Mouse (Mus musculus) urinary bladder, postnatal 4 days (tissue): ENCODE data around the gene Kcnk5.

Experiments used
- DNase-seq, 2 experiments: peaks; one replicate each; pipeline ENCODE4 v3.0.0; 2021 to 2022; ENCODE audit warnings: low spot score in 2 of 2

Kcnk5 gene

GRCm38 (mm10) chr14:20168054-20168453, 13.6 kb downstream of the Kcnk5 start:
- no peak for DNase-seq

GRCm38 (mm10) chr14:20165413-20165812, 16.2 kb downstream of the Kcnk5 start:
- DNase-seq = no peak

GRCm38 (mm10) chr14:20164438-20164837, 17.2 kb downstream of the Kcnk5 start:
- DNase-seq = no peak

- DNase-seq = no peak
Measured at GRCm38 (mm10) chr14:20162686-20163085, 18.9 kb downstream of the Kcnk5 start.

GRCm38 (mm10) chr14:20158727-20159681, 22.6 kb downstream of the Kcnk5 start:
- DNase-seq = no peak

- DNase-seq = no peak
Measured at GRCm38 (mm10) chr14:20157595-20157994, 24.0 kb downstream of the Kcnk5 start.

GRCm38 (mm10) chr14:20155718-20156117, 25.9 kb downstream of the Kcnk5 start:
- no peak for DNase-seq

GRCm38 (mm10) chr14:20154937-20155336, 26.7 kb downstream of the Kcnk5 start:
- no peak for DNase-seq

- DNase-seq = no peak
Measured at GRCm38 (mm10) chr14:20154245-20154644, 27.4 kb downstream of the Kcnk5 start.

GRCm38 (mm10) chr14:20149127-20150080, 32.2 kb downstream of the Kcnk5 start:
- DNase-seq = no peak

GRCm38 (mm10) chr14:20148514-20148913, 33.1 kb downstream of the Kcnk5 start:
- DNase-seq = no peak

- no peak for DNase-seq
Measured at GRCm38 (mm10) chr14:20147854-20148253, 33.8 kb downstream of the Kcnk5 start.

- no peak for DNase-seq
Measured at GRCm38 (mm10) chr14:20144093-20144492, 37.5 kb downstream of the Kcnk5 start.

- DNase-seq = no peak
Measured at GRCm38 (mm10) chr14:20138484-20139355, 42.9 kb downstream of the Kcnk5 start, which contains the start of gene Saysd1. Gene Saysd1 (minus strand): TSS chr14:20138534.

GRCm38 (mm10) chr14:20134965-20135671, 46.5 kb downstream of the Kcnk5 start:
- DNase-seq = no peak

GRCm38 (mm10) chr14:20128162-20128561, 53.4 kb downstream of the Kcnk5 start:
- no peak for DNase-seq

- no peak for DNase-seq
Measured at GRCm38 (mm10) chr14:20127406-20128087, 54.1 kb downstream of the Kcnk5 start.

- no peak for DNase-seq
Measured at GRCm38 (mm10) chr14:20120868-20121267, 60.7 kb downstream of the Kcnk5 start.

- DNase-seq = no peak
Measured at GRCm38 (mm10) chr14:20120012-20120411, 61.6 kb downstream of the Kcnk5 start.

- DNase-seq = no peak
Measured at GRCm38 (mm10) chr14:20116149-20116605, 65.4 kb downstream of the Kcnk5 start.
